Mouse (Mus musculus) v-Abl transformed pro-B cells (cell line): ENCODE data around the gene H2-D1.

Experiments used
- in situ Hi-C, 2 experiments: fragments of 400-800 bp; cut with MboI; formaldehyde crosslinking; loops; one replicate each; pipeline ENCODE4 v1.15.1; 2025; ENCODE audit not compliant: unreplicated experiment in 2 of 2

The H2-D1 gene

DNA sequence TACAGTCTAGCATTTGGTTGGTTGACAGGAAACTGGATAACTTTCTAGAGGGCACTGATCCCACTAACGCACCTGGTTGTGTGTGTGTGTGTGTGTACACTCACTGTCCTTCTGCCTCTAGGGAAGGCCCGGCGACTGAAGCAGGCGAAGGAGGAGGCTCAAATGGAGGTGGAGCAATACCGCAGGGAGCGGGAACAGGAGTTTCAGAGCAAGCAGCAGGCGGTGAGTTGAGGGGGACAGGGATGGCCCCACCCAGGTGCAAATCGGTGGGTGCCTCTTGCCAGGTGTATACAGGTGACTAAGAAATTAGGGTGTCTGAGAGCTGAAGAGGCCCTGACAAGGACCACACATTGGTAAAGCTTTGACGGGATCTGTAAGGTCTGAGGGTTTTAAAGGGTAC lies 25.5 kb upstream of the H2-D1 start:
- in situ Hi-C loops, result loop anchor here (10.0 kb wide), 2 partner anchors 212 to 232 kb away; partner anchors contain the start of genes Sapcd1 (in 1 of the 2) and Vars (in 1 of the 2)

DNA sequence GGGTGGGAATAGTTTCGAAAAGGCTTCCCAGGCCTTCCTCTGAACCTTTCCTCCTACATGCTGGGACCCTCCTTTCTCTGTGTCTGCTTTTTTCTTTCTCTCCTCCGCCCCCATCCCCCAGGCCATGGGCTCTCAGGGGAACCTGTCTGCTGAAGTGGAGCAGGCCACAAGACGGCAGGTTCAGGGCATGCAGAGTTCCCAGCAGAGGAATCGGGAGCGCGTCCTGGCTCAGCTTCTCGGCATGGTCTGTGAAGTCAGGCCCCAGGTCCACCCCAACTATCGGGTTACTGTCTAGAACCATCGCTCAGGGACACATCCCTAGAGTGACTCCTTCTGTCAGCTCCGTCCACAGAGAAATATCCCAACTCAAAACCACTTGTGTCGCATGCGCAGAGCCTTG lies 25.0 kb upstream of the H2-D1 start:
- in situ Hi-C loops, result loop anchor here (10.0 kb wide), 2 partner anchors 213 to 233 kb away; partner anchors contain the start of genes Sapcd1 (in 1 of the 2) and Vars (in 1 of the 2)

DNA sequence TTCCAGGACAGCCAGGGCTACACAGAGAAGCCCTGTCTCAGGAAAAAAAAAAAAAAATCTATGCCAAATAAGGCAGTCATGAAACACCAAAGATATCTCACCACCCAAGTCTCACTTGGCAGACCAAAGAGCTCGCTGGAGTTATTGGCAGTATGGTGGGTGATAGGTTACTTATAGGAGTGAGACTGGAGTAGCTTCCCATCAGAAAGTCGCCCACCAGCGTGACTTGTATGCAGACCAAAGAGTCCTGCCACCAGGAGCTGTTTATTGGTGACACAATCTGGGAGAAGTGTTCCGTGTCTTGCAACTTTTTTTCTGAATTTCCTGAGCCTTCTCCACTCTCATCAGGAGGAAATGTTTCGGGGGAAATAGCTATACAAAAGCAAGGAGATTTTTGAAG lies 22.8 kb upstream of the H2-D1 start:
- in situ Hi-C loops, result loop anchor here (10.0 kb wide), 2 partner anchors 215 to 235 kb away; partner anchors contain the start of genes Sapcd1 (in 1 of the 2) and Vars (in 1 of the 2)

DNA sequence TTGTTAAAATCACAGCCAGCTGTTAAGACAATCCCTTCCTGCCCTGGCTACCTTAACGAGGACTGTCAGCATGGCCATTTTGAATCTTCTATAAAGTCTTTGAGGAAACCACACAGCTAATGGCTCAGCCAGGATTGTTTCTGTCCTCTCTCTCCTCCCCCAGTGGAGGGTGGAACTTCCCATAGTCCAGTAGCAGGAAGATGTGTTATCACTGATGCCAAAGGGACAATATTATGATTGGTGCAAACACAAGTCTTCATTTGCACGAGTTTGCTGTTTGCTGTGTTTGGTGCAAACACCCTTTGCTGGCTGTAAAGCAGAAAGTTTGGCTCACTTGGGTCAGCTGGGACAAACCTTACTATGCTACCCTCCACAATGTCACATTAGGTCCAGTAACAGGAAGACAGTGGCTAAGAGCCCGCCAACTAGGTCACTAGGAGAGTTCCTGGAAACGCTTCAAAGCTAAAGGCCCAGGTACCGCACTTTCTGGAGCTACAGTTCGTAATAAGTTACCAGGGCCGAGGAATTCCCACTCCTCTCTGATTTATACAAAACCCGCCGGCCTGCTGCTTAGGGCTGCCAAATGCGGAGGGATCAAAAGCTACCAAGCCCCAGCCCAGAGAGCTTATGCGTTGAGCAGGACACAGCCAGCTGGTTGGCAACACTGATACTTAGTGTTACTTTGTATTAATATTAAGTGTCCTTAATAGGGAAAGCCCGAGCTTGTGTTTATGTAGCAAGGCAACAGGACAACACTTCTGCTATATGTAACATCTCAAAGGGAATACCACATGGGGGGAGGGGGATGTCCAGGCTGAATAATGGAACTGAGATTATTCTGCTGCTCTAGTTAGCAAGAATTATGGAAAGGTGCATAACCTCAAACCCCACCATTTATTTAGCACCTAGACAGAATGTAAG lies 21.9 kb upstream of the H2-D1 start:
- in situ Hi-C loops, result no loop called here

DNA sequence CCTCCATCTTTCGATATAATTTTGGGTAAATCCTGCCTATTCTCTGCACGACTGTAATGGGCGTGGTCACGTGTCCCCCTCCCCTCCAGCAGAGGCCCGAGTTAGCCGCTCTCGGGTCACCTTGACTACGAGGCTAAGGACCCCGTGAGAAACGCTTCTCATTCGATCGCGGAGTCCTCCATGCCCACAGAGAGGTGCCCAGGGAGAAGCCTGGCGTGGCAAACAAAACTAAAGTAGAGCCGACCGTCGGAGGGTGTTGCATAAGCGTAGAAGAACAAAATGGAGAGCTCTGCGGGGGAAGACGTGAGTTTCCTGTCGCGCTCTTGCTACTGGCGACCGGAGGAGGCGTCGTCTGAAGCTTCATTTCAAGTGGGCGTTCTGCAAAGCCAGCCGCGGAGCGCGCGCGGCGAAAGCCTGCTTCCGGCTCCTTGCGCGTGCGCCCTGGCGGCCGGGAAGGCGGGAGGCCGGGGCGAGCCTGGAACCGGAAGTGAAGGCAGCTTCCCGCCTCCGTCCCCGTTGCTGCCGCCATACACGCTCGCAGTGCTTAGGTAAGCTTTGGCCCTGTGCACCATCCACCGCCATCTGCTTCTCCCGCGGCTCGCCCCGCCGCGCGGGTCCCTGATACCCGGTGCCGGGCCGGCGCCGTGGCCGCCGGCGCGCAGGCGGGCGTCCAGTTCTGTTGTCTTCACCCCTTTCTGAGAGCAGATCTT lies 21.1 kb upstream of the H2-D1 start, which contains the start of gene Ddx39b:
Gene Ddx39b (plus strand): TSS at position 442 of the 710 bp plus-strand sequence.
- in situ Hi-C loops, result no loop called here

DNA sequence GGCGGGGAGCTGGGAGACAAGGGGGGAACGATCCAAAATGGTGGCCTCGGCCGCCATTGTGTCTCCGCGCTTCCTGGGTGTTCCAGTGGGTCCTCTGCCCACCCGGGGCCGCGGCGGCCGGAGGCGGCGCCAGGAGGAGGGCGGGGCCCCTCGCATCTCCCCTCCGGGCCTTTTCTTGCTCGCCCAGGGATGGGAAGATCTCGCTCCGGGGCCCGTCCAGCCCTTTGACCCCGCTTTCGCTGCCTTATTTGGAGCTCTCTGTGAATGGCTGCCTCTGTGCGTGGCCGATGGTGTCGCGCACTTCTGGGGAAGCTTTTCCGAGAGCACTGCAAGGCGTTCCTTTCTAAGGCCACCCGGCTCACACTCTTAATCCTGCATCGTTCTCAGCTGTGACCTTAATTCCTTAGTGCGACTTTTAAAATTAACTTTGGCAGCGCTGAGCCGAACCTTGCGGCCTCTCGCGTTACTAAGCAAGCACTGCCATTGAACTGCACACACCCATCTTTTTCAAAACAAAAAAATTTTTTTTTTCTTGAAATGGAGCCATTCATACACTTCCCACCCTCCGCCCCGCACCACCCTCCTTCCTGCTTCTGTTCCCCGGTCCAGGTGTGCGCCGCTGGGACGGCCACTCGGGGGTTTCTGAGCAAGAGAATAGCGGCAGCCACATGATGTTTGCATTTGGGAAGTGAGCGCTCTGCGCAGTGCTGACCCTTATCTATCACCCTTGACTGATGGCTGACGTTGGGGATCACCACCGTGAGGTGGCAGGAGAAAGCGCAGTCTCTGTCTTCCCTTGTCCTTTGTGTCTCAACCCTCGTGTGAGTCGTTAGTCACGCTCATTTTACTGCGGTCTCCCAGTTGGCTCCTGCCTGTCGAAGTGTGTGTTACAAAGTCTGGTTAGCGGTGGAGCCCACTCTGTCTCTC lies 20.3 kb upstream of the H2-D1 start:
- in situ Hi-C loops, result no loop called here

DNA sequence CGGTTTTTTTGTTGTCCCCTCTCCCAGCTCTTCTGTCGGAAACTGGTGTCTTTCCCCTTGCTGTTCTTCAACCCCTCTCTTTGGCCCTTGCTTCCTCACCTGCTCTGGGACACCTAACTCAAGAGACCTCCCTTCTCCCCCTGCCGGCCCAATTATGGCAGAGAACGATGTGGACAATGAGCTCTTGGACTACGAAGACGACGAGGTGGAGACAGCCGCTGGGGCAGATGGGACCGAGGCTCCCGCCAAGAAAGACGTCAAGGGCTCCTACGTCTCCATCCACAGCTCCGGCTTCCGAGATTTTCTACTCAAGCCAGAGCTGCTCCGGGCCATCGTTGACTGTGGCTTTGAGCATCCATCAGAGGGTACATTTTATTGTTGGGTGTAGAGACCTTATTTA lies 19.4 kb upstream of the H2-D1 start:
- in situ Hi-C loops, result no loop called here

DNA sequence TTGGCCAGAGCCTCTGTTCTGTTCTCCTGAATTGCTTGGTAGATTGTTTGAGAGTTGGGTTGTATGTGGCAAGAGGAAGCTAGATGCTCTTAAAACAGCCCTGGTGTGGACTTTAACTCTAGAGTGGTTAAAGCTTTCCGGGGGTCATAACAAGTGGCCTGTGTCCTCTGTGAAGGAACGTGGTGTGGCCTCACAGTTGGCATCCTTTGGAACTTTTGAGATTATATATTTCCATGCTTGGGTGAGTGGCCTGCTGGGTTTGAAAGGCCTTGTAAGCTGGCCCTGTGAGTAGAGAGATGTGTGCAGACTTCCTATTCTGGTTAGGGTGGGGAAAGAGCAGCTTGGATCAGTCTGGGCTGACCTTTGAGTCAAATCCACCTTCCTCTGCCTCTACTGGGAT lies 17.5 kb upstream of the H2-D1 start:
- in situ Hi-C loops, result no loop called here

DNA sequence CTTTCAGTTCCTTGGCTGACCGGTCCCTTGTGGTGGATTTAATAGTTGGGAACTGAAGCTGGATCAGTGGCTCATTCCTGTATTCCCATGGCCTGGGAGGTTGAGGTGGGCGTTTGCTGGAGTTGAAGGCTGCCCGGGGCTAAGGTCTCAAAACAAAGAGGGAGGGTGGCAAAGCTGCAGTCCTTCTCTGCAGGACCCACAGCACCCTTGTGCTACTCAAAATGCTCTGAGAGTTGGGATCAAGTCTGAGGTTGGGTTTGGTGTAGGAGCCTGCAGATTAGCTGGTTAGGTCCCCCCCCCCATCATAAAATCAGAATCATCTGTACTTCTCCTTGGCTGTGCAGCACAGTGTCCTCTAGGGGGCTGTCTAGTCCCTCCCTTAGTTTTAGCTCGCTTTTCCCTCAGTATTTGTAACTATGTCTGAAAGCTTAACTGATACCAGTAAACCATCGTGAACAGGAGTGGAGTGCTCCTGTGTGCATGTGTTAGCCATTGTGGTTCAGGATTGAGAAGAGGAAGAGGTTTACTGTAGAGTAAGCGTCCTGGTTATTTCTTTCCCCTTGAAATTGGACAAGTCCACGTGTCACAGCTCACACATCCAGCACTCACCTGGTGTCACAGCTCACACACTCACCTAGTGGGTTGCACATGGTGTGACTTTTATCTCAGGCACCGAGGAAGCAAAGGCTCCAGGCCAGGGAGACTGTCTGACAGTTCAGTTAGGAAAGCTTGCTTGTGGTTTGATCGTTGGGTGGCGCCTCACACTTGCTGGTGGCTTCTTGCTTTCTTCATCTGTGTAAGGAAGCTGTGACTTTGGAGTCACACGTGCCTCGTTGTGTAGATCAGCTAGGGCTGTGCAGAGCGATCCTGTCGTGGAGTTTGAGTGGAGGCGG lies 16.6 kb upstream of the H2-D1 start:
- in situ Hi-C loops, result no loop called here

DNA sequence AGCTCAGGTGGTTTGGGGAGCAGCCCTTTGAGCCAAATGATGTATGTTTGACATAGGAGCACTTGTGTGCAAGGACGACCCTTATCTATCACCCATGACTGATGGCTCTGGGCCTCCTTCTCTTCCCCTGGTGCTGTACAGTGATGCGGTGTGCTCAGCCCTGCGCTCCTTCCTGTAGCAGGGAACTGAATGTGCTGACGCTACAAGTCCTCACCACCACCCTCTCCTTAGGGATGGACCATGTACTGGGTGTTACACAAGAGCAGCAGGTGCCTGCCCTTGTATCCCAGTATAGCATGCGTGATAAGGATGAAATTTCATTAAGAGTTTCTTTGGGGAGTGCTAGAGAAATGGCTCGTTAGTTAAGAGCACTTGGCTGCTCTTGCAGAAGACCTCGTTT lies 15.4 kb upstream of the H2-D1 start:
- in situ Hi-C loops, result no loop called here

DNA sequence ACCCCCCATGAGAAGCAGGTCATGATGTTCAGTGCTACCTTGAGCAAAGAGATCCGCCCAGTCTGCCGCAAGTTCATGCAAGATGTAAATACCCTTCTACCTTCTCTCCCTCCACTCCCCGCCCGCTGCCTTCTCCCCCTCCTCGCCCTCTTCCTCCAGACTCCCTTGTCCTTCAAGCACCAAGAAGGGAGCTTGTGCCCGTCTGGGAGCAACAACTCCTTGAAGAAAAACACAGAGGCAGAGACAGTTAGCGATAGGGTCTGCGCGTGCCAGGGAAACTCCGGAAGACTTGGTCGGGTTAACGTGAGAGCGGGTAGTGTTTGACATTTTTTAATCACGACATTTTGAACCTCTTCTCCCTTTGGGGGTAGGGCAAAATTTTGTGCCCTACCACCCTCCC lies 13.5 kb upstream of the H2-D1 start:
- in situ Hi-C loops, result no loop called here

DNA sequence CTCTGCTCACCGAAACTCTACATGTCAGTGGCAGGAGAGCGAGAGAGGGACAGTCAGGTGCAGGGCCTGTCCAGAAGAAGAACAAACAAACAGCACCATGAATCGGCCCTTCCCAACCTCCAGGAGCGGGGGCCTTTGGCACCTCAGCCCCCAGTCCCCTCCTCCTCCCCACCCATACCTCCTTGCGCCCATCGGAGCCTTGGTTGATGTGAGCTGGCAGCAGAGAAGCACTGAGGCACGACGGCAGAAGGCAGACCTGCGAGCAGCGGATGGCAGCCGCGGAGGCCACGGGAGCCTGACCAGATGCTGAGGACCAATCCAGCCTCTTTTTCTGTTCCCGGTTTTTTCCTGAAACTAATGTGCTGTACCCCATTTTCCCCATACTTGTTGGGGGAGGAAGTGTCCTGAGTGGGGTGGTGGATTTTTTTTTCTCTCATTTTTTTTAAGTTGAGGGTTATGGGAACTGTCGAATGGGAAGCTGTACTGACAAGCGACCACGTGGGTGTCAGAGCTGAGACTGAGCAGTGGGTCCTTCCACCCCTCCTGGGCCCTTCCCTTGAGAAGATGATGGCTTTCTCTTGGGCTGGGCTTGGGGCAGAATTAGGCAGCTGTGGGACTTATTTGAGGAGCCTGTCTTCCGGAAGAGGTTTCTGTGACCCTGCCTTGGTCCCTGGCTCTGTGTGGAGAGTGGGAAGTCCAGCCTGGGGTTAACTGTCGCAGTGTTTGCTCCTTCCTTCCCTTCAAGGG lies 12.9 kb upstream of the H2-D1 start:
- in situ Hi-C loops, result no loop called here

DNA sequence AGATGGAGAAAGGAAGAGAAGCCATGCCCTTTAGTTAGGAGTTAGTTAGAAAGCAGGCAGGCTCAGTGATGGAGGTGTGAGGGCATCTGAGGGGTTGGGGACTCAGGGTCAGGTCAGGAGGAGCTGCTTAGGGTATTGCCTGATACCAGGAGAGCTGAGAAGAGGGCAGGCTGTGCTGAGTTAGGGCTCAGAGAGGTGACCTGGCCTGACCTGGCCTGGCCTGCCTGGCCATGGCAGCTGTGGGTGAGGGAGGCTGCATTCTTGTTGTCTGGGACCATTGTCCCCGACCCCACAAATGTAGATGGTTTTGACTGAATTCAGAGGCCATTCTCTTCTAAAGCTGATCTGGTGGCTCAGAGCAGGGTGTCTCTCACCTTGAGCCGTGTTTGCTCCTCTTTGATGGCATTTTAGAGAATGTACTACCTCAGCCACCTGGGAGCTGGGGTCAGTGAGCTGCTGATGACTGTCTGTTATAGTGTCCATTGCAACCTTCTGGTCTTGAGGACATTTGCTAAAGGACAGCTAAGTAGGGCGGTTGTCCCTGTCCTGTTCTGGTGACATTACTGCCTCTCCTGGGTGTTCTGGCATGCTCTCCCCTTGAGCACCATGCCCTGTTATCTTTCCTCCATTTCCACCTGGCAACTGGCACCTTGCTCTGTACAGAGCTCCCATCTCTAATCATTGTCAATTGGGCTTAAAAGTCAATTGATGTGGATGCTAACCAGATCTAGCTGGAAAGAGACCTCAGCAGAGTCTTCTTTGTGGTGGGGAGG lies 12.0 kb upstream of the H2-D1 start:
- in situ Hi-C loops, result no loop called here

DNA sequence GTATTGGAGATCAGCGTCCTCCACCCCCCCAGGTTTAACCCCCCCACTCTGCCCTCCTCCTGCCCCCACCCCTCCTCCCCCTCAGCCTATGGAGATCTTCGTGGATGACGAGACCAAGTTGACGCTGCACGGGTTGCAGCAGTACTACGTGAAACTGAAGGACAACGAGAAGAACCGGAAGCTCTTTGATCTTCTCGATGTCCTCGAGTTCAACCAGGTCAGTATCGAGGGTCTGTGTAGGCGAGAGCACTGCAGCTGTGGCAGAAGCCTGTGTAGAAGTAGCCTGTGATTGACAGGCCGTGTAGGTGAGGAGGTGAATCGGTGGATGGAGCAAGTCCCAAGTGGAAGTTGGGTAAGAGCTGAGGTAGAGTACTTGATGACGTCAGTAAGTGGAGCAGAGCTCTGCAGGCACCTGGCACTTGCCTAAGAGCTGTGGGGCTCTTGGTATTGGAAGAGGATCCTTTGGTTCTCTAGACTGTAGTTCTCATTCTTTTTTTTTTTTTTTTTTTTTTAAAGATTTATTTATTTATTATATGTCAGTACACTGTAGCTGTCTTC lies 11.3 kb upstream of the H2-D1 start:
- in situ Hi-C loops, result no loop called here

DNA sequence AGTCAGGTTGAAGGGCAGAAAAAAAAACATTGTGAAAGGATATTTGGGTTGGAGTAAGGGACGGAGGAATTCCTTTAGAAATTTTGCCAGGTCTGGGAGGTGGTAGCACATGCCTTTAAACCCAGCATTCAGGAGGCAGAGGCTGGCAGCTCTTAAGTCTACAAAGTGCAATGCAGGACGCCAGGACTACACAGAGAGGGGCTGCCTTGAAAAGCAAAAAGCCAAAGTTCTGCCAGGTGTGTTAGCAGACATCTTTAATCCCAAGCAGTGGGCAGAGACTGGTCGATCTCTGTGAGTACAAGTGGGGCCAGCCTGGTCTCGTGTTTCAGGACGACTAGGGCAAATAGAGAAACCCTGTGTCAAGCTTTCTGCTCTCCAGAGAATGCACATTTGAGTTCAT lies 10.5 kb upstream of the H2-D1 start:
- in situ Hi-C loops, result no loop called here

DNA sequence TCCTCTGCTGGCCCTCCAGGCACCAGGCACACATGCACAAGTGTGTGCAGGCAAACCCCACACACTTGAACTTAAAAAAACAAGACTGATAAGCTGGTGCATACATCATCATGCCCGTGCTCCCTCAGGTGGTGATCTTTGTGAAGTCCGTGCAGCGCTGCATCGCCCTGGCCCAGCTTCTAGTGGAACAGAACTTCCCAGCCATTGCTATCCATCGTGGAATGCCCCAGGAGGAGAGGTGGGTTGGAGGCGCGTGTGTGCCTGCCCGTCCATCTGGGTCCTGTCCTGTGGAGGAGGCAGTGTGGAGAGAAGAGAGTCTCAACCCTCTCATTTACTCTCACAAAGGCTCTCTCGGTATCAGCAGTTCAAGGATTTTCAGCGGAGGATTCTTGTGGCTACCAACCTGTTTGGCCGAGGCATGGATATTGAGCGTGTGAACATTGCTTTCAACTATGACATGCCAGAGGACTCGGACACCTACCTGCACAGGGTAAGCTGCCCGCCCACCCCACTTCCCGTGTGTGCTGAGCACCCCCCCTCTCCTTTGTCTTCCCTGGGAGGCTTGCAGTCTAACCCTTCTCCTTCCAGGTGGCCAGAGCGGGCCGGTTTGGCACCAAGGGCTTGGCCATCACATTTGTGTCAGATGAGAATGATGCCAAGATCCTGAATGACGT lies 9.8 kb upstream of the H2-D1 start:
- in situ Hi-C loops, result no loop called here
